Comparison of ENCODE assay signal across 15 mouse cellular contexts in genomic region chr11:100890481-100890880, GRCm38 (mm10). TPM values are rescaled to one million over a fixed set of nuclear protein-coding genes. Genes with fewer than 3 reads are reported as not detected.
DNase-seq lines count a peak whose midpoint lies in the region; ATAC-seq and TF ChIP-seq lines count a peak whose summit lies in the region.
"Had no signal": no experiment of that assay in that cellular context is flagged by ENCODE, and none has a peak within 500 bp of the region (broad histone marks: within the 10 kb centered on the region; RNA-seq: fewer than 3 reads in every experiment).

No protein-coding gene starts in this region.

- no peaks in the 10 kb centered on the region for H3K27me3 ChIP-seq in liver, embryonic 15.5 days
- H3K27me3 ChIP-seq: midbrain, embryonic 13.5 days had no signal

- TF ChIP-seq CTCF in gastrocnemius, adult 2 months (IDR thresholded peaks at IDR 0.05) = no peak

- no peak for ATAC-seq in liver, embryonic 15.5 days (ENCODE audit: insufficient read depth)
- ATAC-seq: activated CD4-positive, CD25-positive, alpha-beta regulatory T cell, adult 4 months; CD4-positive, CD25-positive, alpha-beta regulatory T cell, adult 4 months; intestine, embryonic 16.5 days; midbrain, embryonic 13.5 days had no signal

- H3K9me3 ChIP-seq in liver, embryonic 15.5 days (replicated peaks) = no peaks in the 10 kb centered on the region
- H3K9me3 ChIP-seq: midbrain, embryonic 13.5 days had no signal

- peaks cover 88% of the 10 kb centered on the region for H3K4me1 ChIP-seq in liver, embryonic 15.5 days (replicated peaks)

- no peak overlapping the region for H3K4me3 ChIP-seq in gastrocnemius, adult 2 months
- no peak overlapping the region for H3K4me3 ChIP-seq in liver, embryonic 15.5 days (replicated peaks)
- H3K4me3 ChIP-seq: midbrain, embryonic 13.5 days had no signal

- H3K36me3 ChIP-seq in liver, embryonic 15.5 days (replicated peaks) = peaks cover 56% of the 10 kb centered on the region

- intact Hi-C loops in gastrocnemius, adult 2 months (cut with DNase I) = loop anchor here (5.0 kb wide), 2 partner anchors 58 to 287 kb away; partner anchors contain the start of gene Ccr10
- intact Hi-C loops in left cerebral cortex, postnatal 4 days (cut with DNase I) = no loop called here

- H3K27ac ChIP-seq in gastrocnemius, adult 2 months = peak overlapping the region; percentile 75; the same call in 1 of the 2 replicates
- H3K27ac ChIP-seq in liver, embryonic 15.5 days (replicated peaks) = peak overlapping the region; percentile 77; the same call in 1 of the 2 replicates
- H3K27ac ChIP-seq: midbrain, embryonic 13.5 days had no signal

- no peak overlapping the region for H3K9ac ChIP-seq in liver, embryonic 15.5 days
- H3K9ac ChIP-seq: midbrain, embryonic 13.5 days had no signal

- no peak overlapping the region for H3K4me2 ChIP-seq in liver, embryonic 15.5 days
- H3K4me2 ChIP-seq: midbrain, embryonic 13.5 days had no signal

- peak; percentile 61 for DNase-seq in gastrocnemius, adult 2 months
- DNase-seq in gastrocnemius, postnatal 10 days = no peak
- peak; percentile 60 for DNase-seq in left cerebral cortex, postnatal 4 days
- no peak for DNase-seq in left cerebral cortex, adult 8-10 months (ENCODE audit: low spot score in 2 of 2)
- peak; percentile 35 for DNase-seq in thymus, postnatal 4 days
- DNase-seq in thymus, postnatal 0 days (ENCODE audit: low spot score) = no peak
- DNase-seq in spleen, adult 18-20 months = no peak
- DNase-seq: embryo, embryonic 11 days; gastrocnemius, postnatal 25 days; kidney, postnatal 10 days had no signal

- WGBS in liver, embryonic 15.5 days (ENCODE audit: insufficient replicate concordance) = 80% methylated on average over 6 of the region's 6 CpGs

RNA-seq across cellular contexts. Expression of gene Stat5a, which starts 31.3 kb away (rescaled TPM):
- 10 to 100 TPM; 11.7 to 15.8 TPM for total RNA-seq in gastrocnemius, adult 2 months (2021)
- total RNA-seq in gastrocnemius, postnatal 10 days (2021) = 10 to 100 TPM; 29.6 to 32.7 TPM
- 1 to 10 TPM in 1 of 2 experiments, under 1 TPM in 1; 0.98 to 1.2 TPM for total RNA-seq in left cerebral cortex, postnatal 4 days (2021)
- total RNA-seq in left cerebral cortex, adult 8-10 months (2022) = 1 to 10 TPM; 2.0 to 2.8 (median 2.1) TPM
- 61.2 and 62.7 TPM in 2 replicates for polyA plus RNA-seq in thymus, postnatal 0 days (2015; fragmentation: Nextera tagmentation; extraction: Ambion mirVana)
- 8.2 and 8.7 TPM in 2 replicates for polyA plus RNA-seq in liver, embryonic 15.5 days (2015; fragmentation: Nextera tagmentation; extraction: Ambion mirVana)

RNA-seq across cellular contexts. Expression of gene Stat5b, which starts 40.0 kb away (rescaled TPM):
- 100 to 1,000 TPM; 139 to 145 TPM for total RNA-seq in gastrocnemius, adult 2 months (2021)
- total RNA-seq in gastrocnemius, postnatal 10 days (2021) = 100 to 1,000 TPM; 107 to 114 TPM
- total RNA-seq in left cerebral cortex, postnatal 4 days (2021) = 10 to 100 TPM in 1 of 2 experiments, 1 to 10 TPM in 1; 9.6 to 11.8 TPM
- 10 to 100 TPM; 26.8 to 30.9 (median 30.6) TPM for total RNA-seq in left cerebral cortex, adult 8-10 months (2022)
- polyA plus RNA-seq in thymus, postnatal 0 days (2015; fragmentation: Nextera tagmentation; extraction: Ambion mirVana) = 99.6 and 105 TPM in 2 replicates
- 20.6 and 22.5 TPM in 2 replicates for polyA plus RNA-seq in liver, embryonic 15.5 days (2015; fragmentation: Nextera tagmentation; extraction: Ambion mirVana)

RNA-seq across cellular contexts. Expression of gene Stat3, which starts 48.9 kb away (rescaled TPM):
- total RNA-seq in gastrocnemius, adult 2 months (2021) = 10 to 100 TPM; 40.6 to 44.2 TPM
- 10 to 100 TPM; 49.1 to 56.7 TPM for total RNA-seq in gastrocnemius, postnatal 10 days (2021)
- total RNA-seq in left cerebral cortex, postnatal 4 days (2021) = 10 to 100 TPM; 32.4 to 36.7 TPM
- total RNA-seq in left cerebral cortex, adult 8-10 months (2022) = 10 to 100 TPM; 39.0 to 54.7 (median 46.3) TPM
- polyA plus RNA-seq in thymus, postnatal 0 days (2015; fragmentation: Nextera tagmentation; extraction: Ambion mirVana) = 79.7 and 84.2 TPM in 2 replicates
- polyA plus RNA-seq in liver, embryonic 15.5 days (2015; fragmentation: Nextera tagmentation; extraction: Ambion mirVana) = 35.5 and 40.0 TPM in 2 replicates

Comparison
In these comparisons a context has a peak if more than half of its experiments do, and no peak if none do; other contexts are left out.
1. DNase-seq: peak in gastrocnemius, adult 2 months (single experiment), left cerebral cortex, postnatal 4 days (single experiment) and thymus, postnatal 4 days (single experiment); none in gastrocnemius, postnatal 10 days (single experiment), left cerebral cortex, adult 8-10 months (0 of 2), thymus, postnatal 0 days (single experiment) and spleen, adult 18-20 months (0 of 2).